Mouse (Mus musculus) midbrain, embryonic 11.5 days (tissue): ENCODE data around the gene Il31ra. TPM values are rescaled to one million over a fixed set of nuclear protein-coding genes. Genes with fewer than 3 reads are reported as not detected.

ENCODE experiments used
- ATAC-seq: fragments of 200-750 bp; cut with Nextera tagmentation; 2 replicates; pipeline ENCODE4 v1.8.0; 2017; ENCODE audit warnings: moderate TSS enrichment, moderate library complexity; ENCODE audit not compliant: low FRiP score
- DNase-seq: peaks from one replicate; pipeline ENCODE4 v3.0.0; 2015; ENCODE audit warnings: low spot score; ENCODE audit errors: missing footprints
- H3K27ac ChIP-seq: fragments of 300-500 bp; sonication (generic); 2 replicates; pipeline ENCODE4 v1.5.1; 2014; ENCODE audit warnings: low read depth, low read length
- H3K27me3 ChIP-seq: fragments of 300-500 bp; sonication (generic); 2 replicates; pipeline ENCODE4 v1.6.1; 2014; ENCODE audit warnings: mild to moderate bottlenecking, low read length, moderate library complexity, mixed read lengths; ENCODE audit not compliant: control insufficient read depth, insufficient read depth
- H3K36me3 ChIP-seq: fragments of 300-500 bp; sonication (generic); 2 replicates; pipeline ENCODE4 v1.6.1; 2014; ENCODE audit warnings: mild to moderate bottlenecking, low read length, moderate library complexity, mixed read lengths; ENCODE audit not compliant: control insufficient read depth, insufficient read depth
- H3K4me1 ChIP-seq: fragments of 300-500 bp; sonication (generic); 2 replicates; pipeline ENCODE4 v1.6.1; 2014; ENCODE audit warnings: low read length; ENCODE audit not compliant: control insufficient read depth, insufficient read depth
- H3K4me2 ChIP-seq: fragments of 300-500 bp; sonication (generic); 2 replicates; pipeline ENCODE4 v1.6.1; 2014; ENCODE audit warnings: mild to moderate bottlenecking, moderate library complexity
- H3K4me3 ChIP-seq: fragments of 300-500 bp; sonication (generic); 2 replicates; pipeline ENCODE4 v1.5.1; 2014; ENCODE audit warnings: low read depth, low read length
- H3K9ac ChIP-seq: fragments of 300-500 bp; sonication (generic); 2 replicates; pipeline ENCODE4 v1.6.1; 2014; ENCODE audit warnings: low read length
- H3K9me3 ChIP-seq: fragments of 300-500 bp; sonication (generic); 2 replicates; pipeline ENCODE4 v1.6.1; 2016; ENCODE audit warnings: low read length; ENCODE audit not compliant: control insufficient read depth
- WGBS: fragments of 180-500 bp; shearing (Covaris S2); extraction: QIAGEN DNeasy Blood & Tissue Kit; methylation state at CpG from one replicate; pipeline ENCODE4 v1.1.7; 2014; 5-methylcytosine and 5-hydroxymethylcytosine counted together
- polyA plus RNA-seq: library from polyadenylated mRNA; unstranded; fragments of >200 nt; fragmentation: Nextera tagmentation; extraction: Ambion mirVana; gene quantifications from 2 replicates; pipeline ENCODE4 v1.2.1, GENCODE M21; 2014

Il31ra gene
- polyA plus RNA-seq, 1 experiment from 2014 or later: not detected

GRCm38 (mm10) chr13:112608606-112609005 lies 14.4 kb upstream of the Il31ra start:
- DNase-seq (no peak), ATAC-seq (no peak)
- Histone ChIP-seq H3K4me2 (no peak overlapping the region), H3K4me1 (no peaks in the 10 kb centered on the region), H3K9me3 (no peaks in the 10 kb centered on the region), H3K9ac (no peak overlapping the region), H3K27me3 (no peaks in the 10 kb centered on the region), H3K36me3 (no peaks in the 10 kb centered on the region), H3K27ac (no peak overlapping the region), H3K4me3 (no peak overlapping the region)
- WGBS: 92% methylated on average over 3 of the region's 3 CpGs

- Histone ChIP-seq H3K4me1 (no peaks in the 10 kb centered on the region), H3K4me2 (no peak overlapping the region), H3K9me3 (no peaks in the 10 kb centered on the region), H3K27ac (no peak overlapping the region), H3K27me3 (no peaks in the 10 kb centered on the region), H3K36me3 (no peaks in the 10 kb centered on the region), H3K9ac (no peak overlapping the region), H3K4me3 (no peak overlapping the region)
- no peak for ATAC-seq
- no peak for DNase-seq
- WGBS: 87% methylated on average over 4 of the region's 4 CpGs
These were observed 10.3 kb upstream of the Il31ra start for GRCm38 (mm10) chr13:112604411-112604810.

DNA sequence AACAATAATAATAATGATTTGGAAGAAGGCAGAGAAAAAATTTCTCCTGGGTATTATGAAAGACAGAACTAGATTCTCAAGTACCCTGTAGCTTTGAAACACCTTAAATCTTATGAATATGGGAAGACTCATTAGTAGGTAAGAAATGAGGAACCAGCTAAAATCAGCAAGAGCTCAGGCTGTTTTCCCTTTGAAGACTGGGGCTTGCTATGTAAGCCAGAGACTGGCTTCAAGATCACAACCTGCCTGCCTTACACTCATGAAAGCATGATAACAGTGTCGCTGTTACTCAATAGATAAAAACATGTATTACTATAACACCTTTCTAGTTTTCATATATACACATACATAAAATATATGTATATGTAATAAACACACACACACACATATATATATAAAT lies 9.7 kb upstream of the Il31ra start:
- ATAC-seq: no peak
- DNase-seq: no peak
- H3K36me3 ChIP-seq: no peaks in the 10 kb centered on the region
- H3K27me3 ChIP-seq: no peaks in the 10 kb centered on the region
- H3K4me2 ChIP-seq: no peak overlapping the region
- H3K27ac ChIP-seq: no peak overlapping the region
- no peak overlapping the region for H3K9ac ChIP-seq
- no peak overlapping the region for H3K4me3 ChIP-seq
- no peaks in the 10 kb centered on the region for H3K9me3 ChIP-seq
- 97% methylated on average over 1 of the region's 1 CpGs for WGBS
- H3K4me1 ChIP-seq: no peaks in the 10 kb centered on the region

DNA sequence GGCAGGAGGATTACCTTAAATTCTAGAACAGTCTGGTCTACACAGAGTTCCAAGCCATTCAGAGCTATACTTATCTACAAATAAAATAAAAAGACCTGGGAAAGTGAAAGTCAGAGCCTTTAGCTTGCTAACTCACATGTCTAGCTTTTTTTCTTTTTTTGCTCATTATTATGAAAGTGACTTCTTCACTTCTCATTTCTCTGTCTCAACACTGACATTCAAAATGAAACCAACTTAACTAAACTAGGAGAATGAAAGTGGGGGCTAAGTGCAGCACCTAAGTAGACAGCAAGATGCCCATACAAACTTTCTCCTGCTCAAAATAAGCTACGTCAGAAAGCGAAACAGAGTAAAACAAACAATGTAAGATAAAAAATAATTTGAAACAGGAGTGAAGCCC lies 8.4 kb upstream of the Il31ra start:
- no peak overlapping the region for H3K27ac ChIP-seq
- WGBS: 93% methylated on average over 2 of the region's 2 CpGs

DNA sequence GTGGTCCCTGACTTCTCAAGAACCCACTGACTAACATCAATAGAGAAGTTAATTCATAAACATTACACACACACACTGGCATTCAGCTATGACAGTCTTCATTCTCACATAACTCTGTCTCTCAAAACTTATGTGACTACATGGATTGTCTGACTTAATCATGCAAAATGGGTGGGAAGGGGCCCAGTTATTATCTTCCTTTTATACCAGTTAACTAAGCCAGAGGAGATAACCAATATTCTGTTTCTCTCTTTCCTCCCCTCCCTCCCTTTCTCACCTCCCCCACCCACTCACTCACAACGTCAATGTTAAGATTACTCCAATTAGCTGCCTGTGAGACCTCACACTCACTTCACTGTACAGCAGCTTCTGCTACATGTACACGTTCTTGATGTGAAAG lies 3.9 kb downstream of the Il31ra start:
- 67% methylated on average over 2 of the region's 2 CpGs for WGBS
- Histone ChIP-seq H3K36me3 (no peaks in the 10 kb centered on the region), H3K4me1 (no peaks in the 10 kb centered on the region), H3K4me2 (no peak overlapping the region), H3K27me3 (no peaks in the 10 kb centered on the region), H3K9ac (no peak overlapping the region), H3K4me3 (no peak overlapping the region), H3K27ac (no peak overlapping the region), H3K9me3 (no peaks in the 10 kb centered on the region)
- no peak for ATAC-seq
- no peak for DNase-seq

More for the DNA sequence above, 8.4 kb upstream of the Il31ra start:
- H3K27me3 ChIP-seq: no peaks in the 10 kb centered on the region
- H3K4me1 ChIP-seq: no peaks in the 10 kb centered on the region
- DNase-seq: no peak
- no peaks in the 10 kb centered on the region for H3K9me3 ChIP-seq
- H3K4me2 ChIP-seq: no peak overlapping the region
- no peak for ATAC-seq
- H3K9ac ChIP-seq: no peak overlapping the region
- H3K36me3 ChIP-seq: no peaks in the 10 kb centered on the region
- no peak overlapping the region for H3K4me3 ChIP-seq

DNA sequence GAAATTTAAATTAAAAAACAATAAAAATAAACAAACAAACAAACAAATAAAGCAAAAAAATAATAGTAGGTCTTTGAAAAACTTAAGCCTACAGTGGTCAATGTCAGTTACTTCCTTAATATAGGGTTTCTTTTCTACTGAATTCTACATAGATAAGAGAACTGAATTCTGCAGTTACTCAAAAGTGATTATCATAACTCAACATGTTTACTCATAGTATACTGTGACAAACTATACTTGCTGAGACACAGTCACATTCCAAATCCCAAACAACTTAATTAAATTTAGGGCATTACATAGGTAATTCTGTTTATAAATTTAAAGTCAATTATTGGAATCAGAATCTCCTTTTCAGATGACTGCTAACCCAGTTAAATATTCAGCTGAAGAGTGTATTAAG lies 4.5 kb downstream of the Il31ra start:
- no peaks in the 10 kb centered on the region for H3K4me1 ChIP-seq
- no peak for DNase-seq
- H3K9ac ChIP-seq: no peak overlapping the region
- H3K9me3 ChIP-seq: no peaks in the 10 kb centered on the region
- no peak overlapping the region for H3K4me2 ChIP-seq
- H3K4me3 ChIP-seq: no peak overlapping the region
- no peaks in the 10 kb centered on the region for H3K27me3 ChIP-seq
- H3K27ac ChIP-seq: no peak overlapping the region
- H3K36me3 ChIP-seq: no peaks in the 10 kb centered on the region
- no peak for ATAC-seq

DNA sequence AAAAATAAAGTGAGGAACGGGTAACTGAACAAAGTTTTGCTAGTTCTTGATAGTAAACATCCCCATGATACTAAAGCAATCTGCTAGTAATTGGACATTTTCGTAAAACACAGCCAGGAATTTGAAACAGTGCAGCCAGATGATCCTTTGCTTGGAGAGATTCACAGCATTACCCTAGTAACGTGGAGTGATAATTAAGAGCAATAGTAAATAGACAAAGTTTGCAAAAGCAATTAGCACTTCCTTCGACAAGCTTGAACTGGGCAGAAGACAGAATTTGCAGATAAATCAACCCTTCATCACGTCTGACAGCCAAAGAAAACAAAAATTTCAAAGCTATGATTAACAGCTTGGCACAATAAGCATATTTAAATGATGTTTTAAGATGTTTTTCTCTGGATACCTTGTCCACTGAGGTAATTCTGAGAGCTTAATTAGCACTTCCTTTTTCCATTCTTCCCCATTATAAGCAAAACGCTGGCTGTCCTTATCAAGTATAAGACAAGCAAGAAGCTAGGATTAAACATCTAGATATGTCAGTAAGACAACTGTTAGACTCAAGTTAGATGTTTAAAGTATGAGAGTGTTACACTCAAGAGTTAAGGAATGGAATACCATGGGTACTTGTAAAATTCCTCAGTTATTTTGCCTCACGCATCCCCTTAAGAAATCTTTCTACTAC lies 9.5 kb downstream of the Il31ra start:
- H3K4me2 ChIP-seq: no peak overlapping the region
- 72% methylated on average over 7 of the region's 7 CpGs for WGBS
- no peaks in the 10 kb centered on the region for H3K27me3 ChIP-seq
- no peaks in the 10 kb centered on the region for H3K4me1 ChIP-seq
- H3K36me3 ChIP-seq: no peaks in the 10 kb centered on the region
- H3K9me3 ChIP-seq: no peaks in the 10 kb centered on the region
- no peak overlapping the region for H3K9ac ChIP-seq
- H3K27ac ChIP-seq: no peak overlapping the region
- no peak for ATAC-seq
- DNase-seq: no peak
- no peak overlapping the region for H3K4me3 ChIP-seq

GRCm38 (mm10) chr13:112582291-112582690 lies 11.9 kb downstream of the Il31ra start:
- Histone ChIP-seq H3K4me2 (no peak overlapping the region), H3K9me3 (no peaks in the 10 kb centered on the region), H3K4me1 (no peaks in the 10 kb centered on the region), H3K36me3 (no peaks in the 10 kb centered on the region), H3K27ac (no peak overlapping the region), H3K9ac (no peak overlapping the region), H3K4me3 (no peak overlapping the region), H3K27me3 (no peaks in the 10 kb centered on the region)
- ATAC-seq (no peak), DNase-seq (no peak)
- WGBS: 91% methylated on average over 8 of the region's 8 CpGs

- ATAC-seq: no peak
- Histone ChIP-seq H3K9ac (no peak overlapping the region), H3K27ac (no peak overlapping the region), H3K9me3 (no peaks in the 10 kb centered on the region), H3K27me3 (no peaks in the 10 kb centered on the region), H3K4me3 (no peak overlapping the region), H3K36me3 (no peaks in the 10 kb centered on the region), H3K4me2 (no peak overlapping the region), H3K4me1 (no peaks in the 10 kb centered on the region)
- WGBS: 91% methylated on average over 3 of the region's 3 CpGs
- DNase-seq: no peak
These were observed 12.4 kb downstream of the Il31ra start for GRCm38 (mm10) chr13:112581796-112582195.
